Mouse (Mus musculus): Measurements from ENCODE around the gene Vps35. TPM values are rescaled to one million over a fixed set of nuclear protein-coding genes. Genes with fewer than 3 reads are reported as not detected.

Gene Vps35
- 6.1 and 7.1 TPM in 2 replicates for polyA plus RNA-seq (2012; rRNA removed)

GRCm38 (mm10) chr8:85299434-85300077 is at the start of gene Vps35, which contains the start of gene Orc6:
Vps35 (minus strand) TSS chr8:85299802.
Orc6 (plus strand) TSS chr8:85299632.

GRCm38 (mm10) chr8:85225688-85226087 is 73.9 kb downstream of the Vps35 start, which contains the start of gene Olfr371:
Olfr371 (plus strand) TSS chr8:85225988.

Other genes starting within 250 kb of the Vps35 start
- 59.9 and 71.0 TPM in 2 replicates for gene Fbxw9, start 239.7 kb downstream of the Vps35 start, polyA plus RNA-seq (2012; rRNA removed)
- gene Gm5741, start 231.8 kb downstream of the Vps35 start, polyA plus RNA-seq (2012; rRNA removed): 0.72 TPM in 1 of 2 replicates, not detected in the other
- gene Dhps, start 228.0 kb downstream of the Vps35 start, polyA plus RNA-seq (2012; rRNA removed): 53.6 and 68.0 TPM in 2 replicates
- 87.0 and 110 TPM in 2 replicates for gene Wdr83os, start 219.1 kb downstream of the Vps35 start, polyA plus RNA-seq (2012; rRNA removed)
- gene Wdr83, start 218.5 kb downstream of the Vps35 start, polyA plus RNA-seq (2012; rRNA removed): 29.5 and 29.6 TPM in 2 replicates
- 70.9 and 73.4 TPM in 2 replicates for gene Man2b1, start 216.5 kb downstream of the Vps35 start, polyA plus RNA-seq (2012; rRNA removed)
- 0.57 and 1.0 TPM in 2 replicates for gene Zfp791, start 176.7 kb downstream of the Vps35 start, polyA plus RNA-seq (2012; rRNA removed)
- gene Cks1brt, start 147.9 kb downstream of the Vps35 start, polyA plus RNA-seq (2012; rRNA removed): not detected in 2 replicates
- not detected in 2 replicates for gene Olfr371, start 73.8 kb downstream of the Vps35 start, polyA plus RNA-seq (2012; rRNA removed)
- 3.4 and 6.7 TPM in 2 replicates for gene Orc6, start 170 bp downstream of the Vps35 start, polyA plus RNA-seq (2012; rRNA removed)
- 0.07 and 0.14 TPM in 2 replicates for gene Mylk3, start 86.5 kb upstream of the Vps35 start, polyA plus RNA-seq (2012; rRNA removed)
- 2.2 and 2.6 TPM in 2 replicates for gene 4921524J17Rik, start 133.0 kb upstream of the Vps35 start, polyA plus RNA-seq (2012; rRNA removed)
- gene Gpt2, start 192.8 kb upstream of the Vps35 start, polyA plus RNA-seq (2012; rRNA removed): 29.6 and 41.8 TPM in 2 replicates